Mouse (Mus musculus): ENCODE data around the gene Enpp3.

Enpp3 gene

DNA sequence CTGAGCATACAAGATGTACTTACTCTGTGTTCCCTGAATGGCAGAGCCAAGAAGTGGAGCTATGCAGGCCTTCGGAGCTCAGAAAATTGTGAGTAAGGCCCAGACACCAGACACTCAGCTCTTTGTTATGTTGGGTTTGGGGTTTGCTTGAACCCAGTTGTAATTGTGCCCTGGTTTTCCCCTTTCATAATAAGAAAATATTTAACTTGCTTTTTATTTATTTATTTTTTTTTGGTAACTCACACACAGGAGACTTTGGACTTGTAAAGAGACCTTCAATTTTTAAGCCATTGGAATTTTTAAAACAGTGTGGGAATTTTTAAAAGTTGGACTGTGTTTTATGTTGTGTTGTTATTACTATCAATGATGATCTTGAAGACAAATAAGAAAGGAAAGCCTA is at the start of gene Enpp3:
TSS of gene Enpp3 (minus strand) at position 148 of the 400 bp plus-strand sequence.
- DNase-seq (ENCODE audit: low spot score) = no peak

GRCm38 (mm10) chr10:24888343-24888742 is 45.7 kb upstream of the Enpp3 start:
- DNase-seq (ENCODE audit: low spot score) = no peak

DNA sequence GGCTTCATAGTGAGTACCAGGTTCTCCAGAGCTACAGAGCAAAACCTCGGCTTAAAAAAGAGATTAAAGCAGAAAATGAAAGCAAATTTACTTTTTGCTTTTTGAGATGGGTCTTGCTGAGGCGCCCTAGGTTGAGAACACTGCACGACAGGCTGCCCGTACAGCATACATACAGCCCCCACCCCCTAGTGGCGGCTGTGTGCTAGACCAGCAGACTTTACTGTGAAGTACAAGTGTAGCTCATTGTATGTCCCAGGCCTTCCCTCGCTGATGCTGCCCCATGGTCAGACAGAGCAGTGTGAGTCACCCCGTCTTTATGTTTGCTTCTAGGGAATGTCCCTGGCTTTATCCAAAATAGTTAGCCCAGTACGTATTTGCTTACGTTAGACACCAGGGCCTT is 43.4 kb upstream of the Enpp3 start:
- DNase-seq (ENCODE audit: low spot score) = no peak

DNA sequence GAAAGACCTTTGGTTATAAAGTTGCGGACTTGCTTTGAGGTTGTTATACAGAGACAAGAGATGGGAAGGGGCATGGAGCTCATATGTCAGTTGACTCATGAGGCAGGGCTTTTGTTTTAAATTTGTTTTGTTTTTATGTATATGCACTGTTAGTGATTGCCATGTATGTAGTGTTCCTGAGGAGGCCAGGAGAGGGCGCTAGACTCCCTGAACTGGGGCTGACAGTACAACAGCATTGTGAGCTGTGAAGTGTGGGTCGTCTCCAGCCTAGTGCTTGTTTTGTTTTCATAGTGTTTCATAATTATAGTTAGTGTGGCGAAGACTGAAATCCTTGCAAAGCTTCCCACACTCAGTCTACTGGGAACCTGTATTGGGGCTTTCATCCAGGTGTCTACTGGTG is 31.0 kb upstream of the Enpp3 start:
- no peak for DNase-seq (ENCODE audit: low spot score)

- DNase-seq (ENCODE audit: low spot score) = peak; percentile 95
Measured at GRCm38 (mm10) chr10:24869760-24870290, 27.2 kb upstream of the Enpp3 start, which contains the start of gene Med23. Gene Med23, plus strand, starts transcription at chr10:24869986.

GRCm38 (mm10) chr10:24864434-24864833 is 21.8 kb upstream of the Enpp3 start:
- DNase-seq (ENCODE audit: low spot score) = no peak

DNA sequence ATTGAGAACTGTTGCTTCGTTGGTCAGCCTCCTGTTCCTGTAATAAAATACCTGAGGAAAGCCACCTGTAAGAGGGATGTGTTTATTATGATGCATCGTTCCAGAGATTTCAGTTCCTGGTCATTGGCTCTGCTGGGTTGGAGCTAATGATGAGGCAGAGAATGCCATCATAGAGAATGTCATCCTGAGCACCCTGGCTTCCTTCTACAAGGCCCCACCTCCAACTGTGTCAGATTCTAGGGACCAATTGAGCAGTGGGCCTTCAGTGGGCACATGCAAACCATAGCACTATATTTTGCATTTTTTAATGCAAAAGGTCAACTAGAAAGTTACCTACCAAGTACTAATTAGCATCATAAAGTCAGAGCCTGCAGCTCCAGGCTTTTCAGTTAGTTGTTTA is 20.5 kb upstream of the Enpp3 start:
- DNase-seq (ENCODE audit: low spot score) = no peak

- no peak for DNase-seq (ENCODE audit: low spot score)
Measured at GRCm38 (mm10) chr10:24841998-24842397, 625 bp downstream of the Enpp3 start.

GRCm38 (mm10) chr10:24840795-24841194 is 1.8 kb downstream of the Enpp3 start:
- DNase-seq (ENCODE audit: low spot score) = no peak

GRCm38 (mm10) chr10:24836366-24837038 is 6.1 kb downstream of the Enpp3 start:
- no peak for DNase-seq (ENCODE audit: low spot score)

DNA sequence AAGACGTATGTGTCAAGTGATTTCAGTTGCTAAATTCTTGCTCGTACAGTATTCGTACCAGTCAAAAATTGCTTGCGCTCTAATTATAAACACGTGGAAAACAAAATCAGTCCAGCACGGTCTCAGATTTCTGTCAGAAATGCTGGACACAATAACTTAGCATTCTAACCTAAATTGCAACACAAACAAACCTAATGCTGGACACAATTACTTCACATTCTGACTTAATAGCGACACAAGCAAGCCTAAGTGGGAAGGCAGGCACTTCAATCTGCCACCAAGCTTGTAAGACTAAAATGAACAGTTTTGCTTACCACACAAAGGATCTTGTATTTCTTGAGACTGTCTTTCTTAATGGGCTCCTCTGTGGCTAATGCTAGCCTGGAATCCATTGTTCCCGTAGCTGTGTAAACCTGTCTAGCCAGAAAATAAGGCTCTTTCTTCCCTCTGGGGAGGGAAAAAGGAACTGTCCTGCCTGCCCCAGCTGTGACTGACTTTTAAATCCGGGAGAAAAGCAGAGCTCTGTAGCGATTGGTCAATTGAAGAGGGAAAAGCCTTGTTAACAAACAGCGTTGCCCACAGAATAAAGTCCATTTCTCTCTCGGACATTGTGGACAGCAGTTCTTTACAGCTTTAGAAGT is 6.8 kb downstream of the Enpp3 start:
- no peak for DNase-seq (ENCODE audit: low spot score)

DNA sequence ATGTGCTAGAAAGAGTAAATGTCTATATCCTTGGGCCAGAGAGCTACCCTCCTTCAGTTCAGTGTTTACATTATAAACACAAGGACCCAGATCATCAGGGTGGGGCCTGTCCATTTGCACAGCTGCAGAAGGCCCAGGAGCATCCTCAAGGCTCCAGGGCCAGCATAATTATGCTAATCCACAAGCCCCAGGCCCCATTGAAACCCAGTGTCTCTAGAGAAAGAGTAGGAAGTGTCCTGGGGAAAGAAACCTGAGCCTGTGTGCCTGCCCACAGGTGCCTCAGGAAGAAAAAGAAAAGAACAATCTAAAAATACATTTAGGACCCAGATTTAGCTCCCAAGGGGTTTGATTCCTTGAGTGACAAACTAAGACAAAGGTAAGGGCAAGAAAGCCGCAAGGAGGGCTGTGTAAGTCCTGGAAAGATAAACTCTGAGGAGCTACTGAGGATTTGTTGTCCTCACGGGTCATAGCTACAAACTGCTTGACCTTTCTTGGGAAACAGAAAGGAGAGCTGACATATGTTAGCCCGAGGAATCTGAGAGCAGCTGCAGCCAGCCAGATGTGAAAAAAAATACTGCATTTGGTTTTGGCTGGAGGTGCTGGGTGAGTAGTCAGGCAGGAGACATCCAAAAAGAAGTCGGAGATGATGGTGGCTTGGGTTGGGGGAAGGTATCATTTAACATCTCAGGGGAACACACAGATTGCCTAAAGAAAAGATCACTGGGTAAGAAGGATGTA is 7.8 kb downstream of the Enpp3 start:
- no peak for DNase-seq (ENCODE audit: low spot score)

GRCm38 (mm10) chr10:24832306-24832705 is 10.3 kb downstream of the Enpp3 start:
- no peak for DNase-seq (ENCODE audit: low spot score)

- no peak for DNase-seq (ENCODE audit: low spot score)
Measured at GRCm38 (mm10) chr10:24831377-24832095, 11.1 kb downstream of the Enpp3 start.

- no peak for DNase-seq (ENCODE audit: low spot score)
Measured at GRCm38 (mm10) chr10:24830448-24830847, 12.2 kb downstream of the Enpp3 start.

DNA sequence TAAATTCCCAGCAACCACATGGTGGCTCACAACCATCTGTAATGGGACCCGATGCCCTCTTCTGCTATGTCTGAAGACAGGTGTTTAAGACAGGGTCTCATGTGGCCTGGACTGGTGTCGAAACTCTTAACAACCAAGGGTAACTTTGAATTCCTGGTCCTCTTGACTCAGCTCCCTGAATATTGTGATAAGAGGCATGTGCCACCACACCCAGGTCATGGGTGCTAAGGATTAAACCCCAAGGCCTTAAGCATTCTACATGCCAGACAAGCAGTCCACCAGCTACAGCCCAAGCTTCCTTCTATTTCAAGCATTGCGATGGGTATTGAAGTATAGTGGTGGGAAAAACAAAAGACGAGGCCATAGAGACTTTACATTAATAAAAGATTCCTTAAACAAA is 14.5 kb downstream of the Enpp3 start:
- no peak for DNase-seq (ENCODE audit: low spot score)

- no peak for DNase-seq (ENCODE audit: low spot score)
Measured at GRCm38 (mm10) chr10:24826130-24826529, 16.5 kb downstream of the Enpp3 start.

DNA sequence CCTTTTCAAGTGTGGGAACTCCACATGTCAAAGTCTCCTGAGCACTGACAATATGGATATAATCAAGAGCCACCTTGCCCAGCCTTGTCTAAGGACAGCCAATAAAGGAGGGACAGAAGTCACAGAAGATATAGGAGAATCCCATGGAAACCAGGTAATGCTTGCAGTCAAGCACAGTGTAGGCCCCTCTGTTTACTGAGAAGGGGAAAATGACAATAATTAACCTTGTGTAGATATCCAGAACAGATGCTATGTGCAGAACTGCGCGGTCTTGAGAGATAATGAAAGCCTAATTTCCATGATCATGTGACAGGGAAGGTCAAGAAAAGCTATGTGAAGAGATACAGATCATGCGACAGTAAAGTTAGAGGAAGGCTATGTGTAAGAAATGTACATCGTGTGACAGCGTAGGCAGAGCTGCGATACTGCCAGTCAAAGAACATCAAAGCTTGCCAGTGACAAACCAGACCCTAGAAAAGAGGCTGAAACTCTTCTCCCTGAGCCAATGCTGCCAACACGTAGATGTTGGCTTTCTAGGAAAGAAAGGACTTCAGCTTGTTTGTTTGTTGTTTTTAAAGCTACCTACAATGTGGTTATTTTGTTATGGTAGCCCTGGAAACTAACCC is 17.1 kb downstream of the Enpp3 start:
- no peak for DNase-seq (ENCODE audit: low spot score)

DNA sequence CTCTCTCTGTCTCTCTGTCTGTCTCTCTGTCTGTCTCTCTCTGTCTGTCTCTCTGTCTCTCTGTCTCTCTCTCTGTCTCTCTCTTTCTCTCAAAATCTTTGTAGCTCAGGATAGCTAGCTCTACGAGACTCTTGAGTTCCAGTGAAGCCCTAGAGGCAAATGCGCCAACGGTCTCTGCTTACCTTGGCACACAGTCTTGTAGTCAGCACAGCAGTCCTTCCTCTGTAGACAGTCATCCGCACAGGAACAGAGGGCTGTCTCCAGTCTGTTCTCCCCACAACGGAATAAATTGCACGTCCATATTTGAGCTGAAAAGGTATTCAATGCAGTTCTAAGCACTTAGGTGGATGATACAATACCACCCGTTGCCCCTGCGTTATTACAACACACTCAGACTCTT is 18.0 kb downstream of the Enpp3 start:
- DNase-seq (ENCODE audit: low spot score) = no peak

- no peak for DNase-seq (ENCODE audit: low spot score)
Measured at GRCm38 (mm10) chr10:24823697-24824535, 18.7 kb downstream of the Enpp3 start.

DNA sequence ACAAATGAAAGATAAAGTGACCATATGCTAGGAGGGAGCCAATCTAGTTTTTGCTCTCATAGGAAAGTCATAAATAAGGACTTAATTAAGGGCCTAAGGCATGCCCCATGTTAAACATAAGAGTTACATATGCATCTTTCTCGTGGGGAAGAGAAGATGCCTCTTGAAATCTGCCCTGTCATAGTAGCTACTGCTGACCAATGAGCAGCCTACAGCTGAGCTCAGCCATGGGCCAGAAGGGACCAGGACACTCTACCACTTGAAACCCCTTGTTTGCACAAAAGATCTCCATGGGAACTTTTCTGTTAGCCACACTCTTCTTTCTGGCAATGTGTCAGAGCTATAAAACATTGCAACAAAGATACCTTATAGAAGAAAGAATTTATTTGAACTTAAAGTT is 19.4 kb downstream of the Enpp3 start:
- DNase-seq (ENCODE audit: low spot score) = no peak
